Mouse (Mus musculus): ENCODE results near the gene Tub. TPM values are rescaled to one million over a fixed set of nuclear protein-coding genes. Genes with fewer than 3 reads are reported as not detected.

Gene Tub
- polyA plus RNA-seq, 1 experiment = 0.19 TPM

- WGBS = 94% methylated on average over 7 of the region's 7 CpGs
- no peaks in the 10 kb centered on the region for H3K27me3 ChIP-seq (ENCODE audit: control insufficient read depth, insufficient read depth, low read length)
- no peaks in the 10 kb centered on the region for H3K36me3 ChIP-seq (ENCODE audit: control insufficient read depth, insufficient read depth, low read length)
- no peaks in the 10 kb centered on the region for H3K4me1 ChIP-seq (ENCODE audit: control insufficient read depth, insufficient read depth, insufficient read length)
- DNase-seq (ENCODE audit: low read depth in 1 of 2, low spot score in 2 of 2) = no peak
- TF ChIP-seq CTCF (IDR thresholded peaks at IDR 0.05; ENCODE audit: extremely low read depth, insufficient read depth, insufficient read length, insufficient replicate concordance) (no peak), POLR2A (IDR thresholded peaks at IDR 0.05; ENCODE audit: low read depth, low read length) (no peak)
- H3K4me3 ChIP-seq (ENCODE audit: extremely low read depth, insufficient read depth, insufficient read length) = no peak overlapping the region
- H3K27ac ChIP-seq (ENCODE audit: insufficient read depth, low read length) = no peak overlapping the region
Measured at GRCm38 (mm10) chr7:109027721-109028120, 77.6 kb downstream of the Tub start.

DNA sequence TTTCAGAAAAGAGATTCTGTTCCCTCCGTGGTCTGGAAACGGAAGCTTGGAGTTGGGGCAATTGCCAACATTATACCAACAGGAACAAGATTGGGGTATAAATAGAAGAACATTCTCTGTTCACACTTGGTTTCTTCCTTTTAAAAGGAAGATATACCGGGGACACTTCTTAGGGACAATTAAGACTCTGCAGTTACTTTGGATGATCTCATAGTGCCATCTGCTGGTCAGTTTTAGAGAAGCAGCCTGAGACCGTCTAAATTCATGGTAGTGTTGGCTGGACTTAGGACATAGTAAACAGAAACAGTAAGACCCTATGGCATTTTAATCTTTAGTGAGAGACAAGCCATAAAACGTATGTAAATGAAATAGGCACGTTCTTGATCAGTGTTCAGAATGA is 78.1 kb downstream of the Tub start:
- no peak for TF ChIP-seq CTCF (IDR thresholded peaks at IDR 0.05; ENCODE audit: extremely low read depth, insufficient read depth, insufficient read length, insufficient replicate concordance)
- TF ChIP-seq POLR2A (IDR thresholded peaks at IDR 0.05; ENCODE audit: low read depth, low read length) = no peak
- H3K36me3 ChIP-seq (ENCODE audit: control insufficient read depth, insufficient read depth, low read length) = no peaks in the 10 kb centered on the region
- H3K4me3 ChIP-seq (ENCODE audit: extremely low read depth, insufficient read depth, insufficient read length) = no peak overlapping the region
- H3K27me3 ChIP-seq (ENCODE audit: control insufficient read depth, insufficient read depth, low read length) = no peaks in the 10 kb centered on the region
- no peaks in the 10 kb centered on the region for H3K4me1 ChIP-seq (ENCODE audit: control insufficient read depth, insufficient read depth, insufficient read length)
- peak in 1 of 2 experiments; percentile 17 for DNase-seq (ENCODE audit: low read depth in 1 of 2, low spot score in 2 of 2)
- no peak overlapping the region for H3K27ac ChIP-seq (ENCODE audit: insufficient read depth, low read length)
- WGBS = 24% methylated on average over 6 of the region's 6 CpGs

- Histone ChIP-seq H3K27ac (ENCODE audit: insufficient read depth, low read length) (no peak overlapping the region), H3K27me3 (ENCODE audit: control insufficient read depth, insufficient read depth, low read length) (no peaks in the 10 kb centered on the region), H3K4me3 (ENCODE audit: extremely low read depth, insufficient read depth, insufficient read length) (no peak overlapping the region), H3K4me1 (ENCODE audit: control insufficient read depth, insufficient read depth, insufficient read length) (no peaks in the 10 kb centered on the region), H3K36me3 (ENCODE audit: control insufficient read depth, insufficient read depth, low read length) (no peaks in the 10 kb centered on the region)
- DNase-seq (ENCODE audit: low read depth in 1 of 2, low spot score in 2 of 2) = no peak
- TF ChIP-seq CTCF (IDR thresholded peaks at IDR 0.05; ENCODE audit: extremely low read depth, insufficient read depth, insufficient read length, insufficient replicate concordance) = no peak
- no peak for TF ChIP-seq POLR2A (IDR thresholded peaks at IDR 0.05; ENCODE audit: low read depth, low read length)
- 79% methylated on average over 6 of the region's 6 CpGs for WGBS
Measured at GRCm38 (mm10) chr7:109029961-109030465, 79.9 kb downstream of the Tub start.

DNA sequence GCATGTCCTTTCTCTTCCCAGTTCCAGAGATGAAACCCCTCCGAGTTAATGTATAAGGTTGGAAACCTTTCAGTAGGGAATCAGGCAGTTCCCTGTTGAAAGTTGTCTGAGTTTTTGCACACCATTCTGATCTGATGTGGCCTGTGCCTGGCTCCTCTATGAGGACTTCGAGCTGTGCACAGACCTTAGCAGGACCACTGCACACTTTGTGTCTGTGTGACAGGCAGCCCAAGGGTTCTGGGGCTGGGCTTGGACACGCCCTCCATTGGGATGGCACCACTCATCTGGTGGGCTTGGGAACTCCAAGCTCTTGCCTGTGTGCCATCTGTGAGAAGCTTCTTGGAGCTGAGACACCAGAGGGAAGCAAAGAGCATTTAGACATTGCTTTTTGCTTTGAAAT is 81.2 kb downstream of the Tub start:
- no peak for DNase-seq (ENCODE audit: low read depth in 1 of 2, low spot score in 2 of 2)
- no peaks in the 10 kb centered on the region for H3K4me1 ChIP-seq (ENCODE audit: control insufficient read depth, insufficient read depth, insufficient read length)
- no peaks in the 10 kb centered on the region for H3K36me3 ChIP-seq (ENCODE audit: control insufficient read depth, insufficient read depth, low read length)
- H3K27me3 ChIP-seq (ENCODE audit: control insufficient read depth, insufficient read depth, low read length) = no peaks in the 10 kb centered on the region
- 80% methylated on average over 3 of the region's 3 CpGs for WGBS
- no peak overlapping the region for H3K27ac ChIP-seq (ENCODE audit: insufficient read depth, low read length)
- TF ChIP-seq POLR2A (IDR thresholded peaks at IDR 0.05; ENCODE audit: low read depth, low read length) (no peak), CTCF (IDR thresholded peaks at IDR 0.05; ENCODE audit: extremely low read depth, insufficient read depth, insufficient read length, insufficient replicate concordance) (no peak)
- no peak overlapping the region for H3K4me3 ChIP-seq (ENCODE audit: extremely low read depth, insufficient read depth, insufficient read length)

DNA sequence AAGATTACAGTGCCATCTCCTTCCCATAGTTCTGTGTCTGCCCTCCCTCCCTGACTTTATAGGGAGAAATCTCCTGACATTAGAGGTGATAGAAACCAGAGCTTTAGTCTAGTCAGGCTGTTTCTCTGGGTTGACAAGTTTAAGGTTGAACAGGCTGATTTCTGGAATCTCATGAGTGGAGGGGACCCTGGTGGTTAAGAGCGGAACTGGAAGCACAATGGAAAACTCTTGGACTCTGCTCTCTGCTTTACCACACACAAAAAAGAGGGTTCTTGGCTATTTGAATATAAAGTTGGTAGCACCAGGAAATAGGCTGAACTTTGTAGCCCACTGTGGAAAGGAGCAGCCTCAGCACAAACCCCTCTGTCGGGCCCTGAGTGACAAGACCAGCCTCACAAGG is 81.9 kb downstream of the Tub start:
- TF ChIP-seq POLR2A (IDR thresholded peaks at IDR 0.05; ENCODE audit: low read depth, low read length) (no peak), CTCF (IDR thresholded peaks at IDR 0.05; ENCODE audit: extremely low read depth, insufficient read depth, insufficient read length, insufficient replicate concordance) (no peak)
- no peaks in the 10 kb centered on the region for H3K4me1 ChIP-seq (ENCODE audit: control insufficient read depth, insufficient read depth, insufficient read length)
- no peaks in the 10 kb centered on the region for H3K27me3 ChIP-seq (ENCODE audit: control insufficient read depth, insufficient read depth, low read length)
- no peak overlapping the region for H3K4me3 ChIP-seq (ENCODE audit: extremely low read depth, insufficient read depth, insufficient read length)
- H3K36me3 ChIP-seq (ENCODE audit: control insufficient read depth, insufficient read depth, low read length) = no peaks in the 10 kb centered on the region
- no peak overlapping the region for H3K27ac ChIP-seq (ENCODE audit: insufficient read depth, low read length)
- 75% methylated on average over 2 of the region's 2 CpGs for WGBS
- no peak for DNase-seq (ENCODE audit: low read depth in 1 of 2, low spot score in 2 of 2)

- TF ChIP-seq CTCF (IDR thresholded peaks at IDR 0.05; ENCODE audit: extremely low read depth, insufficient read depth, insufficient read length, insufficient replicate concordance) = no peak
- no peak for TF ChIP-seq POLR2A (IDR thresholded peaks at IDR 0.05; ENCODE audit: low read depth, low read length)
- no peak overlapping the region for H3K27ac ChIP-seq (ENCODE audit: insufficient read depth, low read length)
- H3K4me1 ChIP-seq (ENCODE audit: control insufficient read depth, insufficient read depth, insufficient read length) = no peaks in the 10 kb centered on the region
- no peaks in the 10 kb centered on the region for H3K27me3 ChIP-seq (ENCODE audit: control insufficient read depth, insufficient read depth, low read length)
- H3K4me3 ChIP-seq (ENCODE audit: extremely low read depth, insufficient read depth, insufficient read length) = no peak overlapping the region
- H3K36me3 ChIP-seq (ENCODE audit: control insufficient read depth, insufficient read depth, low read length) = no peaks in the 10 kb centered on the region
- DNase-seq (ENCODE audit: low read depth in 1 of 2, low spot score in 2 of 2) = no peak
- 90% methylated on average over 8 of the region's 8 CpGs for WGBS
Measured at GRCm38 (mm10) chr7:109038121-109038735, 88.1 kb downstream of the Tub start.

DNA sequence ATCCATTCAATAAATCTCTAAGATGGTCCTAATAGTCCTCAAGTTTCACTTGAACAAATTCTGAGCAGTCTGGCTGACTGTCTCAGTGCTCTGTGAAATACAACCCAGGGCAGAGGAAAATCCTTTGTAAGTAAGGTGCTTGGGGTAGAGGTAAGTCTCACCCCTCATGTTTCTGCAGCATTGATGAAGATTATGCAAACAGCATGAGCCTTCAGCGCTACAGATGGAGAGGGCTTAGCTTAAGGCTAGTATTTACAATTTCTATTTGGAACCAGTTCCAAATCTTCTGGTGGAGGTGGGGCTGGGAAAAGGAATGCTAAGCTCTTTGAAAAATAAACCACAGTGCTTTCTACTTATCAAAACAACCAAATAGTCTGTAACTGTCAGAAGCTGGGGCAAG is 88.8 kb downstream of the Tub start:
- TF ChIP-seq CTCF (IDR thresholded peaks at IDR 0.05; ENCODE audit: extremely low read depth, insufficient read depth, insufficient read length, insufficient replicate concordance) = no peak
- TF ChIP-seq POLR2A (IDR thresholded peaks at IDR 0.05; ENCODE audit: low read depth, low read length) = no peak

More for the DNA sequence above, 88.8 kb downstream of the Tub start:
- Histone ChIP-seq H3K27me3 (ENCODE audit: control insufficient read depth, insufficient read depth, low read length) (no peaks in the 10 kb centered on the region), H3K27ac (ENCODE audit: insufficient read depth, low read length) (no peak overlapping the region), H3K4me3 (ENCODE audit: extremely low read depth, insufficient read depth, insufficient read length) (no peak overlapping the region), H3K36me3 (ENCODE audit: control insufficient read depth, insufficient read depth, low read length) (no peaks in the 10 kb centered on the region), H3K4me1 (ENCODE audit: control insufficient read depth, insufficient read depth, insufficient read length) (no peaks in the 10 kb centered on the region)
- WGBS = 89% methylated on average over 1 of the region's 1 CpGs
- no peak for DNase-seq (ENCODE audit: low read depth in 1 of 2, low spot score in 2 of 2)

Data from spleen, adult 2 months (tissue).